Mouse (Mus musculus) brain, embryonic 14.5 days (tissue): ENCODE data around the gene Ptbp3.
A peak's percentile ranks its signal among the peaks of the same experiment; 100 is the strongest.

Experiments used
- CTCF ChIP-seq: fragments of 200-500 bp; IDR thresholded peaks from 2 replicates; pipeline ENCODE4 v1.5.1; 2012; ENCODE audit warnings: inconsistent platforms, mild to moderate bottlenecking, moderate library complexity, borderline replicate concordance; ENCODE audit not compliant: insufficient read depth, insufficient read length; ENCODE audit errors: extremely low read depth
- POLR2A ChIP-seq: fragments of 200-500 bp; IDR thresholded peaks from 2 replicates; pipeline ENCODE4 v1.6.1; 2012; ENCODE audit warnings: mild to moderate bottlenecking, inconsistent platforms, borderline replicate concordance; ENCODE audit not compliant: poor library complexity, insufficient read depth, insufficient read length, severe bottlenecking; ENCODE audit errors: extremely low read depth

GRCm38 (mm10) chr4:59569538-59569937 lies 20.4 kb upstream of the Ptbp3 start:
- TF ChIP-seq CTCF (peak; percentile 72; the same call in 1 of the 2 replicates), POLR2A (no peak)
